Mouse (Mus musculus) bone marrow, adult 2 months (tissue): ENCODE results near the gene Gstm2.

Experiments
- CTCF ChIP-seq: fragments of 200-500 bp; IDR thresholded peaks from 2 replicates; pipeline ENCODE4 v1.5.1; 2011; ENCODE audit warnings: low read length, control low read depth; ENCODE audit not compliant: control insufficient read depth, insufficient read depth
- POLR2A ChIP-seq: fragments of 200-500 bp; IDR thresholded peaks from 2 replicates; pipeline ENCODE4 v1.6.1; 2011; ENCODE audit warnings: low read depth, mild to moderate bottlenecking, control low read depth, low read length, borderline replicate concordance; ENCODE audit not compliant: control insufficient read depth

DNA sequence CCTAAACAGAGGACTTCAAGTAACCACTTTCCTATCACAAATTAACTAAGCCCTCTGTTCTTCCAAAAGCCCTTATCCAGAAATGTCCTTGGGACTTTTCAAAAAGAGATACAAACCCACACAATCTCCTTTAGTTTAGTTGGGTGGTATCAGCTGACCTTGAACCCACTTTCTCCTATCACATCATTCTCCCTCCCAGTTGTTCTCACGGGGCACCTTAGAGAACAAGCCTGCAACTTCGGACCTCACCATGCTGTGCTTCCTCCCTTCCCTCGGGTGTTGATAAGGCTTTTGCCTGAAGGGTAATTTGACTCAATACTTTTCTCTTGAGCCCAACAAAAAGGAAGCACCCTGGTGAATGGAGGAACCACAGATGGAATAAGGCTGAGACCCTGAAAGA, 50.4 kb downstream of the Gstm2 start:
- TF ChIP-seq CTCF (no peak), POLR2A (no peak)
